Mouse (Mus musculus) embryonic fibroblast, embryonic 13.5 days (primary cell): Measurements from ENCODE around the gene Adamts17.

Source experiments
- CTCF ChIP-seq: IDR thresholded peaks from 2 replicates; pipeline ENCODE4 v1.5.1; 2011; ENCODE audit warnings: mild to moderate bottlenecking, control low read depth, low read length, moderate library complexity, borderline replicate concordance; ENCODE audit not compliant: insufficient read depth
- POLR2A ChIP-seq: IDR thresholded peaks from 2 replicates; pipeline ENCODE4 v1.6.1; 2011; ENCODE audit warnings: low read depth, mild to moderate bottlenecking, control low read depth, low read length, moderate library complexity

GRCm38 (mm10) chr7:67027216-67027615, 187.7 kb downstream of the Adamts17 start:
- TF ChIP-seq CTCF (no peak), POLR2A (no peak)
